Mouse (Mus musculus) MEL (cell line): ENCODE results near the gene Fkbp10. TPM values are rescaled to one million over a fixed set of nuclear protein-coding genes. Genes with fewer than 3 reads are reported as not detected.

Source experiments
- DNase-seq: peaks from one replicate; pipeline ENCODE4 v3.0.0; 2011; ENCODE audit warnings: low read depth, low spot score
- H3K27ac ChIP-seq: 2 replicates; pipeline ENCODE4 v1.5.1; 2012; ENCODE audit warnings: low read depth, mild to moderate bottlenecking, control low read depth, low read length, moderate library complexity; ENCODE audit not compliant: control insufficient read depth
- H3K27me3 ChIP-seq, 2 experiments: fragments of 150-350 bp in 1 of 2; sonication (generic) in 1 of 2; 2 replicates each; pipeline ENCODE4 v1.6.1; 2012; ENCODE audit warnings: low read length in 2 of 2, mild to moderate bottlenecking in 2 of 2, improper control_type of control experiment in 1 of 2, moderate library complexity in 1 of 2; ENCODE audit not compliant: insufficient read depth in 2 of 2, control insufficient read depth in 1 of 2
- H3K36me3 ChIP-seq, 2 experiments: 2 replicates each; pipeline ENCODE4 v1.6.1; 2012 to 2014; ENCODE audit warnings: low read length in 2 of 2, improper control_type of control experiment in 1 of 2, inconsistent platforms in 1 of 2, mild to moderate bottlenecking in 1 of 2; ENCODE audit not compliant: insufficient read depth in 2 of 2, control insufficient read depth in 1 of 2
- H3K4me1 ChIP-seq, 2 experiments: fragments of 150-350 bp in 1 of 2; sonication (generic) in 1 of 2; 2 replicates each; pipeline ENCODE4 v1.6.1; 2012; ENCODE audit warnings: low read length in 2 of 2, improper control_type of control experiment in 1 of 2, mild to moderate bottlenecking in 1 of 2; ENCODE audit not compliant: insufficient read depth in 2 of 2, control insufficient read depth in 1 of 2
- H3K4me3 ChIP-seq, 2 experiments: fragments of 150-350 bp in 1 of 2; sonication (generic) in 1 of 2; 2 replicates each; pipeline ENCODE4 v1.5.1; 2012; ENCODE audit warnings: low read depth in 2 of 2, low read length in 2 of 2, mild to moderate bottlenecking in 2 of 2, moderate library complexity in 2 of 2, control low read depth in 1 of 2, improper control_type of control experiment in 1 of 2; ENCODE audit not compliant: control insufficient read depth in 1 of 2, insufficient read depth in 1 of 2
- H3K79me2 ChIP-seq: 2 replicates; pipeline ENCODE4 v1.6.1; 2012; ENCODE audit warnings: mild to moderate bottlenecking, low read length, moderate library complexity; ENCODE audit not compliant: control insufficient read depth, poor library complexity, insufficient read depth
- H3K9ac ChIP-seq: 2 replicates; pipeline ENCODE4 v1.6.1; 2012; ENCODE audit warnings: low read depth, mild to moderate bottlenecking, control low read depth, low read length, moderate library complexity; ENCODE audit not compliant: control insufficient read depth, poor library complexity, severe bottlenecking
- H3K9me3 ChIP-seq: fragments of 150-350 bp; sonication (generic); replicated peaks from 2 replicates; pipeline ENCODE4 v1.6.1; 2012; ENCODE audit warnings: mild to moderate bottlenecking, low read length, improper control_type of control experiment, moderate library complexity; ENCODE audit not compliant: insufficient read depth
- CHD1 ChIP-seq: IDR thresholded peaks from 2 replicates; pipeline ENCODE4 v1.6.1; 2012; ENCODE audit warnings: low read depth, mild to moderate bottlenecking, inconsistent platforms, low read length, improper control_type of control experiment
- CHD2 ChIP-seq: IDR thresholded peaks from 2 replicates; pipeline ENCODE4 v1.6.1; 2011; ENCODE audit warnings: low read length, improper control_type of control experiment
- E2F4 ChIP-seq: IDR thresholded peaks from 2 replicates; pipeline ENCODE4 v1.6.1; 2011; ENCODE audit warnings: low read depth, low read length, improper control_type of control experiment, borderline replicate concordance
- ELF1 ChIP-seq: IDR thresholded peaks from 2 replicates; pipeline ENCODE4 v1.6.1; 2014; ENCODE audit warnings: low read depth, mild to moderate bottlenecking, inconsistent platforms, low read length, improper control_type of control experiment, moderate library complexity
- EP300 ChIP-seq, 2 experiments: IDR thresholded peaks; 2 replicates each; pipeline ENCODE4 v1.6.1; 2011; ENCODE audit warnings: improper control_type of control experiment in 2 of 2, low read length in 2 of 2, low read depth in 1 of 2, mild to moderate bottlenecking in 1 of 2
- MAFK ChIP-seq: IDR thresholded peaks from 2 replicates; pipeline ENCODE4 v1.6.1; 2011; ENCODE audit warnings: low read depth, mild to moderate bottlenecking, low read length, improper control_type of control experiment, borderline replicate concordance
- MAX ChIP-seq: IDR thresholded peaks from 2 replicates; pipeline ENCODE4 v1.6.1; 2011; ENCODE audit warnings: low read length, improper control_type of control experiment
- MEF2A ChIP-seq: IDR thresholded peaks from 2 replicates; pipeline ENCODE4 v1.6.1; 2014; ENCODE audit warnings: low read depth, mild to moderate bottlenecking, inconsistent platforms, low read length, improper control_type of control experiment; ENCODE audit not compliant: poor library complexity, insufficient replicate concordance, severe bottlenecking; ENCODE audit errors: extremely low read depth
- MYC ChIP-seq: IDR thresholded peaks from 2 replicates; pipeline ENCODE4 v1.6.1; 2011; ENCODE audit warnings: low read depth, mild to moderate bottlenecking, low read length, improper control_type of control experiment, moderate library complexity
- POLR2AphosphoS2 ChIP-seq: IDR thresholded peaks from 2 replicates; pipeline ENCODE4 v1.6.1; 2011; ENCODE audit warnings: low read length, improper control_type of control experiment
- RCOR1 ChIP-seq: IDR thresholded peaks from 2 replicates; pipeline ENCODE4 v1.6.1; 2012; ENCODE audit warnings: low read depth, mild to moderate bottlenecking, inconsistent platforms, low read length, improper control_type of control experiment
- TBP ChIP-seq: IDR thresholded peaks from 2 replicates; pipeline ENCODE4 v1.8.0; 2011; ENCODE audit warnings: low read depth, low read length, improper control_type of control experiment
- ZKSCAN1 ChIP-seq: IDR thresholded peaks from 2 replicates; pipeline ENCODE4 v1.6.1; 2012; ENCODE audit warnings: low read depth, mild to moderate bottlenecking, inconsistent platforms, low read length, improper control_type of control experiment, moderate library complexity
- polyA plus RNA-seq, 2 experiments: library from polyadenylated mRNA; stranded (reverse) in 1 of 2; unstranded in 1 of 2; fragments of >175 nt in 1 of 2; fragments of >200 nt in 1 of 2; gene quantifications; 2 replicates each; pipeline versions ENCODE4 v1.2.1 to v1.2.4; 2012; ENCODE audit warnings: low replicate concordance in 2 of 2, low read depth in 1 of 2; ENCODE audit not compliant: insufficient read length in 2 of 2, insufficient read depth in 1 of 2, missing spikeins in 1 of 2
- total RNA-seq: library from RNA; depleted of rRNA; stranded (reverse); fragments of 300-350 nt; gene quantifications from 2 replicates; pipeline ENCODE4 v1.2.3, GENCODE M21; 2012; rRNA removed

Gene Fkbp10
- 0.19 TPM in 1 of 2 replicates, not detected in the other for total RNA-seq
- under 1 TPM in 1 of 2 experiments, not detected in 1; 0.28 TPM for polyA plus RNA-seq

DNA sequence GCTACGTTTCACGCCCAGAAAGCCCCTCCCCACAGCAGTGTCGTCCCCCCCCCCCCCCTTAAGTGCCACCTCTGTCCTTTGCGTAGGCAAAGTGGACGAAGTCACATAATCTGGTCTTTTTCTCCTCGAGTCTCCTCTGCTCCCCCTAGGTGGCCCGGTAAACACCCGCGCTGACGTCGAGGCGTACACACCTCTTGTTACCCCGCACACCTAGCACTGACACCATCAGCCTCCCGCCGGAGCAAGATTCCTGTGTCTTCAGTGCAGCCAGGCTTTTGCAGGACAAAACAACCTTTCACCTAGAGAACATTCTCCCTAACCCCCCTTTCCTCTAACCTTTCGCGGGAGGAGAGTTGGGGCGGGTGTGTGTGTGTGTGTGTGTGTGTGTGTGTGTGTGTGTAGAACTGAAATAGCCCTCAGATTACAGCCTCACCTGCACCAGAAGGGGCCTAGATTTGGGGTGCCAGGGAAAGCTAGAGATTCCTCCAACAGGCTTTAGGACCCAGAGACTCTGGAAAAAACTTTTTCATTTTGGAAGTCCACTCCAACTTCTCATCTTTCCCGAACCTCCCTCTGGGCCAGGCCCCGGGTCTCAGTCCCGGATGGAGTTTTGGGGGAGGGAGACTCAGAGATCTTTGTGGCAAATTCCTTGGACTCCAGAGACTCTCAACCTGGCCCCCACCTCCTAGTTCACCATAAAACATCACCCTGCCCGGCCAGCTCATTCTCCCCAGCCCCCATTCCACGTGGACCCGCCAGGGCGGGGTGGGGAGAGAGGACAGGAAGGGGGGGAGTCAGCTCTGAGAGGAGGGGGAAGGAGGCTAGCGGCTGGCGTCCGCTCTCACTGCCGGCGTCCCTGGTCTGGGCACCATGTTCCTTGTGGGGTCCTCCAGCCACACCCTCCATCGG, at the start of gene Fkbp10:
Gene Fkbp10 (plus strand): TSS at position 784 of the 909 bp plus-strand sequence.
- Histone ChIP-seq H3K9me3 (no peaks in the 10 kb centered on the region), H3K36me3 (no peaks in the 10 kb centered on the region), H3K4me1 (no peaks in the 10 kb centered on the region), H3K9ac (no peak within 1 kb of the TSS), H3K4me3 (peak within 1 kb of the TSS in 1 of 2 experiments; percentile 18; a peak in 1 of 4 replicates), H3K27me3 (no peaks in the 10 kb centered on the region; a peak in 1 of 4 replicates), H3K79me2 (no peaks in the 10 kb centered on the region), H3K27ac (no peak within 1 kb of the TSS)
- no peak for TF ChIP-seq RCOR1
- no peak for TF ChIP-seq EP300 (IDR thresholded peaks at IDR 0.05; ENCODE audit: low read depth in 1 of 2, low read length in 2 of 2)
- no peak for TF ChIP-seq MAX
- TF ChIP-seq ELF1 = no peak
- no peak for TF ChIP-seq MEF2A
- TF ChIP-seq TBP = no peak
- TF ChIP-seq ZKSCAN1 = no peak
- TF ChIP-seq MYC = no peak
- no peak for DNase-seq

DNA sequence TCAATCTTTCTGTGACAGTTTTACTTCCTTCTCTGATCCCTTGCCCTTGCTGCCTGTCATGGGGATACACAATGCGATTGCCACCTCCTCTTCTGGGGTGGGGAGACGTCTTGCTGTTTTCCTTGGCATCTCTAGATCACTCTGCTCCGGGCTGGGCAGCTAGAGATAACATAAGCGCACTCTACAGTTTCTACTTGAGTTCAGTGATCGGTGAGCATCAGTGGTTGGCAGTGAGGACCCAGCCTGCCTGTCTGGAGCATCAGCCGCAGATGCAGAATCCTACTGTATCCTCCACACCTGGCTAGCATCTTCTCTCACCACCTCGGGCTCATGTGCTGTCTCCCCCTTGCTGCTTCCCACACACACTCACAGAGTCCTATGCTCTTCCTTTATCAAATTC, 46.4 kb upstream of the Fkbp10 start:
- H3K36me3 ChIP-seq = no peaks in the 10 kb centered on the region
- DNase-seq = peak; percentile 26
- TF ChIP-seq CHD2 = no peak
- H3K27ac ChIP-seq = no peak overlapping the region
- no peak overlapping the region for H3K9ac ChIP-seq
- no peaks in the 10 kb centered on the region for H3K9me3 ChIP-seq
- no peaks in the 10 kb centered on the region for H3K79me2 ChIP-seq
- no peak overlapping the region for H3K4me3 ChIP-seq
- no peaks in the 10 kb centered on the region for H3K4me1 ChIP-seq
- no peaks in the 10 kb centered on the region; a peak in 2 of 4 replicates for H3K27me3 ChIP-seq

DNA sequence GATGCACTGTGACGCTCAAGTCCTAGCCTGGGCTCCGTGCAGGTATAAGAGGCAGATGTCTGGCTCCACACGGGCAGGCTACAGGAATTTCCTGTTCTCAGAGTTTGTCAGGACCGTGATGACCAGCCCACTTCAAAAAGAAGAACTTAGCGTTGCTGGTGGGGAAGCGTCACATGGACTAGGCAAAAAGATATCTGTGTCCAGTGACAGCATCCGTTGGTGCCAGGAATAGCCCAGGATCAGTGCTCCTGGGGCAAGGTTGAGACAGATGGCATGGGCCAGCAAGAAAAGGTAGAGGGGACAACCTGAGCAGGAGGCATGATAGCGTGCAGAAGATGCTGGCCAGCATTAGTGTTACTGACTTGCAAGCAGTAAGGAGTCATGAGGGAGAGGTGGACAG, 45.7 kb upstream of the Fkbp10 start:
- no peaks in the 10 kb centered on the region; a peak in 2 of 4 replicates for H3K27me3 ChIP-seq

More for the DNA sequence above, 45.7 kb upstream of the Fkbp10 start:
- Histone ChIP-seq H3K4me1 (no peaks in the 10 kb centered on the region), H3K36me3 (no peaks in the 10 kb centered on the region), H3K79me2 (no peaks in the 10 kb centered on the region), H3K9me3 (no peaks in the 10 kb centered on the region), H3K9ac (no peak overlapping the region), H3K4me3 (no peak overlapping the region), H3K27ac (no peak overlapping the region)
- no peak for DNase-seq
- TF ChIP-seq POLR2AphosphoS2 (no peak), CHD2 (no peak), E2F4 (no peak), MAFK (no peak), ELF1 (no peak), CHD1 (no peak), ZKSCAN1 (no peak)
